Mouse (Mus musculus): ENCODE results near the gene Plxna4.

Gene Plxna4

GRCm38 (mm10) chr6:32179346-32180011, 408.5 kb downstream of the Plxna4 start:
- DNase-seq (ENCODE audit: extremely low spot score) = peak; percentile 42

- no peak for DNase-seq (ENCODE audit: extremely low spot score)
Observed at GRCm38 (mm10) chr6:32177905-32178304, 410.1 kb downstream of the Plxna4 start.

GRCm38 (mm10) chr6:32167725-32168124, 420.3 kb downstream of the Plxna4 start:
- DNase-seq (ENCODE audit: extremely low spot score) = no peak

GRCm38 (mm10) chr6:32160370-32160769, 427.6 kb downstream of the Plxna4 start:
- DNase-seq (ENCODE audit: extremely low spot score) = no peak

- no peak for DNase-seq (ENCODE audit: extremely low spot score)
Observed at GRCm38 (mm10) chr6:32159931-32160330, 428.1 kb downstream of the Plxna4 start.

- DNase-seq (ENCODE audit: extremely low spot score) = no peak
Observed at GRCm38 (mm10) chr6:32158347-32158746, 429.6 kb downstream of the Plxna4 start.

GRCm38 (mm10) chr6:32153170-32153569, 434.8 kb downstream of the Plxna4 start:
- DNase-seq (ENCODE audit: extremely low spot score) = no peak

- no peak for DNase-seq (ENCODE audit: extremely low spot score)
Observed at GRCm38 (mm10) chr6:32150836-32151235, 437.2 kb downstream of the Plxna4 start.

- no peak for DNase-seq (ENCODE audit: extremely low spot score)
Observed at GRCm38 (mm10) chr6:32144771-32145170, 443.2 kb downstream of the Plxna4 start.

GRCm38 (mm10) chr6:32139537-32139936, 448.5 kb downstream of the Plxna4 start:
- DNase-seq (ENCODE audit: extremely low spot score) = no peak

- no peak for DNase-seq (ENCODE audit: extremely low spot score)
Observed at GRCm38 (mm10) chr6:32126914-32127313, 461.1 kb downstream of the Plxna4 start.

GRCm38 (mm10) chr6:32122584-32123265, 465.3 kb downstream of the Plxna4 start:
- no peak for DNase-seq (ENCODE audit: extremely low spot score)

- no peak for DNase-seq (ENCODE audit: extremely low spot score)
Observed at GRCm38 (mm10) chr6:32120931-32121330, 467.1 kb downstream of the Plxna4 start.

- no peak for DNase-seq (ENCODE audit: extremely low spot score)
Observed at GRCm38 (mm10) chr6:32109207-32109606, 478.8 kb downstream of the Plxna4 start.

- no peak for DNase-seq (ENCODE audit: extremely low spot score)
Observed at GRCm38 (mm10) chr6:32105547-32106275, 482.3 kb downstream of the Plxna4 start.

Data from embryo, embryonic 9.5 days (tissue).